Mouse (Mus musculus): ENCODE data around the gene Gm10382. TPM values are rescaled to one million over a fixed set of nuclear protein-coding genes. Genes with fewer than 3 reads are reported as not detected.
A peak's percentile ranks its signal among the peaks of the same experiment; 100 is the strongest.

Gm10382 gene
- polyA plus RNA-seq, 1 experiment from 2014 or later = 0.67 TPM

DNA sequence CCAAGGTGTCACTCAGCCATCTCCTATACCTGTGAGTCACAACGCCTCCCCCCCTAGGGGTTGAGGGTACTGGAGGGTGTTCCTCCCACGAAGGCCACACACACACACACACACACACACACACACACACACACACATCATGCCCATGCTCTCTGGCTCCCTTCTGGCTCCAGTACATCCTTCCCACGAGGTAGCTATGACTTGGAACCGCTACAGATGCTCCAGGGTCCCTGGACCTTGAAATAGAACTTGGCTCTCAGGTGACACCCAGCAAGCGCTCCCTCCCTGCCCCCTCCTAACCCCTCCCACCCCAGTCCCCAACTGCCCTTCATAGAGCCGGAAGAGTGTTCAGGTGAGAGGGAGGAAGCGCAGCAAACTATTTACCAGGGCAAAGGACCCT lies 33.5 kb upstream of the Gm10382 start:
- Histone ChIP-seq H3K4me1 (peaks cover 25% of the 10 kb centered on the region), H3K9me3 (peaks cover 5% of the 10 kb centered on the region; the same call in 1 of the 2 replicates), H3K36me3 (no peaks in the 10 kb centered on the region), H3K27ac (0 out of 2 replicates have a peak overlapping the region, but pooled peaks have one; percentile 11), H3K4me3 (no peak overlapping the region), H3K27me3 (ENCODE audit: insufficient read depth, poor library complexity, severe bottlenecking) (no peaks in the 10 kb centered on the region)
- no peak for DNase-seq (ENCODE audit: low spot score)
- WGBS = 29% methylated on average over 7 of the region's 7 CpGs

DNA sequence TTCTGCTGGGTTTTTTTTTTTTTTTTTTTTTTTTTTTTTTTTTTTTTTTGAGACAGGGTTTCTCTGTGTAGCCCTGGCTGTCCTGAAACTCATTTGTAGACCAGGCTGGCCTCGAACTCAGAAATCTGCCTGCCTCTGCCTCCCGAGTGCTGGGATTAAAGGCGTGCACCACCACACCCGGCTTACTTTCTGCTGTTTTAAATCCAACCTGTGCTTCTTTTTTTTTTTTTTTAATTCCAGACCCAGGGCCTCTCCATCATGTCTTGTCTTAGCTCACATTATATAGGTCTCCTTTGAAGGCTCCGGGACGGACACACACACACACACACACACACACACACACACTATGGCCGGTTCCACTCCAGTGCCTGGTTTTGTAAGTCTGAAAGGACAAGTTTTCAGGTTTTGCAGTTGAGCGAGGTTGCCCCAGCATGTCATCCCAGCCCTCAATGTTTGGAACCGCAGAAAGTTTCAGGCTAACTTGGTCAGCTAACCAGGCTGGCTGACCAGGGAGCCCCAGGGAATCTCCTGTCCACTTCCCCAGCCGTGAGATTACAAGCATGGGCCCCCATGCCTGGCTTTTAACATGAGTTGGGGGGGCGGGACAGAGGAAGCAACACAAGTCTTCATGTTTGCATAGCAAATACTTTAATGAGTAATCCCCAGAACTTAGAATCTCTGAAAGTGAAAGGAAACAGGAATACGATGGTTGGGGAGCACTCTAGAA lies 31.4 kb upstream of the Gm10382 start:
- Histone ChIP-seq H3K4me1 (peaks cover 20% of the 10 kb centered on the region), H3K27me3 (ENCODE audit: insufficient read depth, poor library complexity, severe bottlenecking) (no peaks in the 10 kb centered on the region), H3K27ac (peak overlapping the region; percentile 67; the same call in 1 of the 2 replicates), H3K9me3 (peaks cover 5% of the 10 kb centered on the region; the same call in 1 of the 2 replicates), H3K36me3 (no peaks in the 10 kb centered on the region), H3K4me3 (no peak overlapping the region)
- no peak for DNase-seq (ENCODE audit: low spot score)
- WGBS = 75% methylated on average over 12 of the region's 12 CpGs

GRCm38 (mm10) chr5:125358270-125358608 lies 30.9 kb upstream of the Gm10382 start:
- Histone ChIP-seq H3K27me3 (ENCODE audit: insufficient read depth, poor library complexity, severe bottlenecking) (no peaks in the 10 kb centered on the region), H3K4me1 (peaks cover 20% of the 10 kb centered on the region), H3K9me3 (0 out of 2 replicates have a peak, but pooled peaks cover under 1% of the 10 kb centered on the region), H3K36me3 (no peaks in the 10 kb centered on the region), H3K4me3 (no peak overlapping the region), H3K27ac (peak overlapping the region; percentile 67; the same call in 1 of the 2 replicates)
- WGBS = 68% methylated on average over 5 of the region's 5 CpGs
- DNase-seq (ENCODE audit: low spot score) = no peak

- no peak for DNase-seq (ENCODE audit: low spot score)
- 80% methylated on average over 9 of the region's 9 CpGs for WGBS
- no peak overlapping the region for H3K4me3 ChIP-seq
Observed at GRCm38 (mm10) chr5:125360566-125360965, 28.6 kb upstream of the Gm10382 start.

DNA sequence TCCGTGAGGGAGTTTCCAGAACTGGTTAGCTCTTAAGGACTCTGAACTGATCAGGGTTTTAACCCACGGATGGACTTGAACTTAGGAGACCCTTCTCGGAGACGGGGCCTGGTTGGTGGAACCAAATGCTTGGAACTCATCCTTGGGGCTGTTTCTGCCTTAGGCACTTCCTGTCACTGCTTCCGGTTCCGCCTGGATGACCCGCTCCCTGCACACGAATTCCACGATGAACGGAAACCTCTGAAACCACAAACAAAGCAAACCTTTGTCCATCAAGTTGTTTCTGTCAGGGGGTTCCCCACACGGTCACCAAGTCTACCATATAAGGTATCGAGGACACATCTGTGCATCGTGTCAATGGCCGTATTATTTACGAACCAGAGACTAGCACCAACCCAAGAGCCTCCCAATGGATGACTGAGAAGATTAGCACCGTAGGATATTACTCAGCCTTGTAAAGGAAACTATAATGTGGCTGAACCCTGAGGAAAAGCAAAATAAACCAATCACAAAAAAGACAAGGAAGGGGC lies 28.1 kb upstream of the Gm10382 start:
- Histone ChIP-seq H3K36me3 (no peaks in the 10 kb centered on the region), H3K4me1 (peaks cover 8% of the 10 kb centered on the region), H3K27ac (no peak overlapping the region), H3K27me3 (ENCODE audit: insufficient read depth, poor library complexity, severe bottlenecking) (no peaks in the 10 kb centered on the region), H3K4me3 (no peak overlapping the region), H3K9me3 (no peaks in the 10 kb centered on the region)
- WGBS = 81% methylated on average over 16 of the region's 16 CpGs
- DNase-seq (ENCODE audit: low spot score) = no peak

More at GRCm38 (mm10) chr5:125360566-125360965, 28.6 kb upstream of the Gm10382 start:
- H3K4me1 ChIP-seq = peaks cover 13% of the 10 kb centered on the region
- no peaks in the 10 kb centered on the region for H3K27me3 ChIP-seq (ENCODE audit: insufficient read depth, poor library complexity, severe bottlenecking)
- no peaks in the 10 kb centered on the region for H3K9me3 ChIP-seq
- H3K27ac ChIP-seq = no peak overlapping the region
- H3K36me3 ChIP-seq = no peaks in the 10 kb centered on the region

DNA sequence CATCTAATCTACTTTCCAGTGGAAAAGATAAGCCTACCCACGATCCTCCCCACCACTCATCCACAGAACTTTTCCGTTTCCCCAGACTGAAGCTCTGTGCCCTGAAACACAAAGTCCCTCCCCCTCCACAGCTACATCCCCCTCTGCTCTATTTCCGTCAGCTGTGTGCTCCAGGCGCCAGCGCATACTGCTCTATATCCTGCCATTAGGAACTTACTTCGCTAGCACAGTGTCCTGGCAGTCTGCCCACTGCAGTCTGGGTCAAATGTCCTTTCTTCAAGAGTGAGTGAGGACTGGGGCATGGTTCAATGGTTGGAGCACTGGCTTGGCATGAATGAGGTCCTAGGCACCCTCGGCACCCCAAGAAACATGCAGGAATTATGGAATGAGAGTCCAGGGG lies 25.2 kb upstream of the Gm10382 start:
- H3K4me1 ChIP-seq = no peaks in the 10 kb centered on the region
- WGBS = 56% methylated on average over 7 of the region's 7 CpGs
- H3K4me3 ChIP-seq = no peak overlapping the region
- no peaks in the 10 kb centered on the region for H3K36me3 ChIP-seq
- no peak for DNase-seq (ENCODE audit: low spot score)
- H3K27ac ChIP-seq = no peak overlapping the region
- H3K27me3 ChIP-seq (ENCODE audit: insufficient read depth, poor library complexity, severe bottlenecking) = no peaks in the 10 kb centered on the region
- H3K9me3 ChIP-seq = no peaks in the 10 kb centered on the region

DNA sequence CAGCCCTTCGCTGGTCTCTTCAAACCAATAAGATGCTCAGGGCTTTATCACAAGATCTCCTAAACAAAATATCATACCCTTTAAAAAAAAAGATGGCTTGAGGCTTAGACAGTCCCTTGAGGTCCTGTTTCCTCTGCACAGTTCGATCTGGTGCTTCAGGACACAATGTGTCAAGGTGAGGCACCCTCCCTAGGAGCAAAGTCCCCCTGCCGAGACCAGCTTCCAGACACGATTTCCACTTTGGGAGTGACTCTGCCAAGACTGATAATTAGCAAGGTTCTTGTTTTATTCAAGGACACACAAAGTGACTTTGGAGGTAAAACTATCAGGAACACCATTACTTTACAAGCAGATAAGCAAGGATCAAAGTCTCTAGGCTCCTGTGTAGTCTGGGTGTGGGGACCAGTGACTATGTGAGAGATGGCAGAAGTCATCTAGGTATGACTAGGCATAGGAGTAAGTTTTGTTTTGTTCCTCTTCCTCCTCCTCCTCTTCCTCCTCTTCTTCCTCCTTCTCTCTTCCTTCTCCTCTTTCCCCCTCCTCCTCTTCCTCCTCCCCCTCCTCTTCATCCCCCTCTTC lies 24.2 kb upstream of the Gm10382 start:
- Histone ChIP-seq H3K4me1 (no peaks in the 10 kb centered on the region), H3K4me3 (no peak overlapping the region), H3K9me3 (no peaks in the 10 kb centered on the region), H3K36me3 (no peaks in the 10 kb centered on the region), H3K27me3 (ENCODE audit: insufficient read depth, poor library complexity, severe bottlenecking) (no peaks in the 10 kb centered on the region), H3K27ac (no peak overlapping the region)
- DNase-seq (ENCODE audit: low spot score) = no peak
- 56% methylated on average over 4 of the region's 4 CpGs for WGBS

DNA sequence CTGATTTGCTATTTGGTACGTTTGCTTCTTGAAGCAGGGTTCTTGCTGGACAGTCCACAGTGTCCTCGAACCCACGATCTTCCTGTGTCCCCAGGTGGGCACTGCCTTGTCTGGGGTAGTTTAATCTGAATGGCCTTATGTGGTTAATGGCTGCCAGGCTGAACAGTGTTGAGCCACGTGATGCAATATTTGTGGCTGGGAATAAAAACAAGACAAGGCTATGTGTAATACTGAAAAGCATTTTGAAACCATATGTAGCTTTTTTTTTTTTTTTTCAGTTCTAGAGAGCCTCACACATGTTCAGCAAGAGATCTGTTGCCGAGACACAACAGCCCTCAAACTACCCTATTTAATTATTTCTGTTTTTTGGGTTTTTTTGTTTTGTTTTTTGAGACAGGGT lies 21.0 kb upstream of the Gm10382 start:
- no peak overlapping the region for H3K4me3 ChIP-seq
- no peaks in the 10 kb centered on the region for H3K36me3 ChIP-seq
- DNase-seq (ENCODE audit: low spot score) = no peak
- no peaks in the 10 kb centered on the region for H3K9me3 ChIP-seq
- H3K27me3 ChIP-seq (ENCODE audit: insufficient read depth, poor library complexity, severe bottlenecking) = no peaks in the 10 kb centered on the region
- H3K4me1 ChIP-seq = 0 out of 2 replicates have a peak, but pooled peaks cover 3% of the 10 kb centered on the region
- H3K27ac ChIP-seq = no peak overlapping the region
- WGBS = 71% methylated on average over 5 of the region's 5 CpGs

GRCm38 (mm10) chr5:125368568-125368967 lies 20.6 kb upstream of the Gm10382 start:
- H3K27ac ChIP-seq = no peak overlapping the region
- WGBS = 1% methylated on average over 4 of the region's 4 CpGs
- no peak for DNase-seq (ENCODE audit: low spot score)
- H3K36me3 ChIP-seq = no peaks in the 10 kb centered on the region
- no peak overlapping the region for H3K4me3 ChIP-seq
- no peaks in the 10 kb centered on the region for H3K9me3 ChIP-seq
- H3K4me1 ChIP-seq = 0 out of 2 replicates have a peak, but pooled peaks cover 3% of the 10 kb centered on the region
- H3K27me3 ChIP-seq (ENCODE audit: insufficient read depth, poor library complexity, severe bottlenecking) = no peaks in the 10 kb centered on the region

DNA sequence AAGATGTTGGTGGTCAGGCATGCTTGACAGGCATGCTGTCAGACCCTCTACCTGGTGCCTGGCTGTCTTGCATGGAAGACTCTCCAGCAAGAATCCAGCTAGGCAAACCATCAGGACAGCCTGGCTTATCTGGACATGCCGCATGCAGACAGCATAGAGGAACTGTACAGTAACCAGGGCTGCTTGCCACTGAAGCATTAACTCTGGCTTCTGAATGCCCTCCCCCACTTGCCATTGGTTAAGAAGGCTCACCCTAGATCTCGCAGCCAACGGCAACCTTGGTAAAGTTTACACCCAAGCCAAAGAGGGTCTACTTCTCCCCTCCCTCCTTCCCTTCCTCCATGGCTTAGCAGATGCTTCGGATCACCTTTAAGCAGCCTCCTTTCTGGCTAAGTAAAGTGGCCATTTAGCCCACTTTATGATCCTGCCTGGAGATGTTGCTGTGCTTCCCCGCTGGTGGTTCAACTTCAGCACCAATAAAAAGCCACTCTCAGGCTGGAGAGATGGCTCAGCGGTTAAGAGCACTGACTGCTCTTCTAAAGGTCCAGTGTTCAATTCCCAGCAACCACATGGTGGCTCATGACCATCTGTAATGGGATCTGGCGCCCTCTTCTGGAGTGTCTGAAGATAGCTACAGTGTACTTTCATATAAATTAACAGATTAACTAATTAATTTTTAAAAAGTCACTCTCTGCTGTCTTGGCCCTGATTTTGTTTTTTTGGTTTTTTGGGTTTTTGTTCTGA lies 18.0 kb upstream of the Gm10382 start:
- 71% methylated on average over 7 of the region's 7 CpGs for WGBS
- no peak for DNase-seq (ENCODE audit: low spot score)
- H3K27ac ChIP-seq = no peak overlapping the region
- no peak overlapping the region for H3K4me3 ChIP-seq
- H3K27me3 ChIP-seq (ENCODE audit: insufficient read depth, poor library complexity, severe bottlenecking) = no peaks in the 10 kb centered on the region
- 0 out of 2 replicates have a peak, but pooled peaks cover 3% of the 10 kb centered on the region for H3K4me1 ChIP-seq
- H3K36me3 ChIP-seq = no peaks in the 10 kb centered on the region
- H3K9me3 ChIP-seq = no peaks in the 10 kb centered on the region

DNA sequence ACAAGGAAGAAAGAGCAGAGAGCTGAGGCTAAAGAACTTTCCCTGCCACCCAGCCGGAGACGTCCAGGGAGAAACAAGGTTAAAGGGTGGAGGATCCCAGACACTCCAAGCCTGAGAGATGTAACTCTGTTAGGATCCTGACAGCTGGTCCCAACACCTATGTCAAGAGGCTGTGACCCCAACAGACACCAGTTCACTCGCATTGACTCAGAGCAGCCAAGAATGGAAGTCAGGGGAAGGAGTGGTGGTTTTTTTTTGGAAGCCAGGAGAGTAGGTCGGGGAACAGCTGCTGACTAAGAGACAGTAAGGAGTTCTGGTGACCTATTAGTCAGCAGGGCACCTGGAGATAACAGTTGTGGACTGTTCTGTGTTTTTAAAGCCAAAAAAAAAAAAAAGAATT lies 17.1 kb upstream of the Gm10382 start:
- Histone ChIP-seq H3K9me3 (no peaks in the 10 kb centered on the region), H3K36me3 (no peaks in the 10 kb centered on the region), H3K4me3 (no peak overlapping the region), H3K27ac (no peak overlapping the region), H3K27me3 (ENCODE audit: insufficient read depth, poor library complexity, severe bottlenecking) (no peaks in the 10 kb centered on the region), H3K4me1 (0 out of 2 replicates have a peak, but pooled peaks cover 3% of the 10 kb centered on the region)
- WGBS = 51% methylated on average over 4 of the region's 4 CpGs
- no peak for DNase-seq (ENCODE audit: low spot score)

DNA sequence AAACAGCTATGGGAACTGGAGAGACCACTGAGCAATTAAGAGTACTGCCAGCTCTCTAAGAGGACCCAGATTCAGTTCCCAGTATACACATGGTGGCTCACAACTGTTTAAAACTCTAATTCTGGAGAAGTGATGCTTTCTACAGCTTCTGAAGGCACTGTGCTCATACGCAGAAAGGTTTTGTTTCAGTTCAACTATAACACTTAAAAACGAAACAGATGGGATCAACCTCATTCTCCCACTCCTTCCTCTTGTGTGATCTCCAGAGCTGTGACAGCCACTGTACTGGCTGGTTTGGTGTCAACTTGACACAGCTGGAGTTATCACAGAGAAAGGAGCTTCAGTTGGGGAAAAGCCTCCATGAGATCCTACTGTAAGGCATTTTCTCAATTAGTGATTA lies 13.3 kb upstream of the Gm10382 start:
- 0 out of 2 replicates have a peak, but pooled peaks cover 3% of the 10 kb centered on the region for H3K4me1 ChIP-seq
- H3K36me3 ChIP-seq = no peaks in the 10 kb centered on the region
- no peak overlapping the region for H3K27ac ChIP-seq
- H3K4me3 ChIP-seq = no peak overlapping the region
- H3K9me3 ChIP-seq = no peaks in the 10 kb centered on the region
- 85% methylated on average over 2 of the region's 2 CpGs for WGBS
- no peak for DNase-seq (ENCODE audit: low spot score)
- no peaks in the 10 kb centered on the region for H3K27me3 ChIP-seq (ENCODE audit: insufficient read depth, poor library complexity, severe bottlenecking)

DNA sequence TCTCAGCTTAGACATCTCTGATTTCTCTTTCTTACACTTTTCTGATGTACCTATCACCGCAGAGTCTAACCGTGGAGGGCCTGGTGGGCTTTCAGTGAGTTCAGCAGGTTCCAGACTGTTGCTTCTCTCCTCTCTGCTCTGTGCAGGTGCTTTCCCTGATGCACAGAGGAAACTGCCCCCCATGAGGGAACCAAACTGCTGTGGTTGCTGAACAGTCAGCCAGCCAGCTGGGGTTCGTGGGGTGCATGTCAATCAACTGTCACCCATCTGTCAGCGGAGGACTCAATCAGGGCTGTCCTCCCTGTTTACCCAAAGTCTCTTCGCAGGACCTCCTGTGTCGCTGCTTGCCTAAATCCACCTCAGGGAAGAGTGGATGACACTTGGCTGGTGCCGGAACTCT lies 11.9 kb upstream of the Gm10382 start:
- no peak overlapping the region for H3K4me3 ChIP-seq
- H3K27ac ChIP-seq = no peak overlapping the region
- no peaks in the 10 kb centered on the region for H3K36me3 ChIP-seq
- DNase-seq (ENCODE audit: low spot score) = no peak
- H3K4me1 ChIP-seq = no peaks in the 10 kb centered on the region
- no peaks in the 10 kb centered on the region for H3K27me3 ChIP-seq (ENCODE audit: insufficient read depth, poor library complexity, severe bottlenecking)
- 55% methylated on average over 7 of the region's 7 CpGs for WGBS
- H3K9me3 ChIP-seq = no peaks in the 10 kb centered on the region
